Mouse (Mus musculus) heart, adult 2 months (tissue): Measurements from ENCODE around the gene Tubgcp4. TPM values are rescaled to one million over a fixed set of nuclear protein-coding genes. Genes with fewer than 3 reads are reported as not detected.

Experiments
- DNase-seq, 2 experiments: peaks; one replicate each; pipeline ENCODE4 v3.0.0; 2021
- H3K27ac ChIP-seq: fragments of 200-600 bp; 2 replicates; pipeline ENCODE4 v1.8.1; 2022
- H3K27me3 ChIP-seq: fragments of 200-500 bp; 2 replicates; pipeline ENCODE4 v1.6.1; 2012; ENCODE audit warnings: mild to moderate bottlenecking, low read length, inconsistent platforms, mixed read lengths; ENCODE audit not compliant: control insufficient read depth, insufficient read depth
- H3K36me3 ChIP-seq: fragments of 200-500 bp; 2 replicates; pipeline ENCODE4 v1.6.1; 2012; ENCODE audit warnings: low read length, inconsistent platforms; ENCODE audit not compliant: control insufficient read depth, insufficient read depth
- H3K4me1 ChIP-seq: fragments of 200-500 bp; 2 replicates; pipeline ENCODE4 v1.6.1; 2011; ENCODE audit warnings: low read length; ENCODE audit not compliant: control insufficient read depth, insufficient read depth
- H3K4me3 ChIP-seq: fragments of 200-600 bp; 2 replicates; pipeline ENCODE4 v1.8.1; 2022
- H3K79me2 ChIP-seq: fragments of 200-500 bp; replicated peaks from 2 replicates; pipeline ENCODE4 v1.6.1; 2012; ENCODE audit warnings: mild to moderate bottlenecking, inconsistent platforms, low read length, moderate library complexity, mixed read lengths; ENCODE audit not compliant: control insufficient read depth, insufficient read depth
- H3K9ac ChIP-seq: fragments of 200-500 bp; 2 replicates; pipeline ENCODE4 v1.6.1; 2012; ENCODE audit warnings: low read depth, mild to moderate bottlenecking, control low read depth, inconsistent platforms, low read length, mixed read lengths
- CTCF ChIP-seq: fragments of 200-600 bp; IDR thresholded peaks from 2 replicates; pipeline ENCODE4 v1.8.1; 2022; ENCODE audit warnings: antibody characterized with exemption, mild to moderate bottlenecking, moderate library complexity
- EP300 ChIP-seq: fragments of 200-500 bp; IDR thresholded peaks from 2 replicates; pipeline ENCODE4 v1.6.1; 2011; ENCODE audit warnings: low read depth, low read length, control low read depth; ENCODE audit not compliant: insufficient read depth
- POLR2A ChIP-seq: fragments of 200-500 bp; IDR thresholded peaks from 2 replicates; pipeline ENCODE4 v1.6.1; 2011; ENCODE audit warnings: mild to moderate bottlenecking, low read depth, low read length, control low read depth; ENCODE audit not compliant: insufficient read depth
- WGBS: fragments of 180-500 bp; shearing (Covaris S2); methylation state at CpG from one replicate; pipeline ENCODE4 v1.1.7; 2018; 5-methylcytosine and 5-hydroxymethylcytosine counted together
- intact Hi-C: fragments of 180-260 bp; cut with DNase I; formaldehyde crosslinking; loops from one replicate; pipeline ENCODE4 v1.15.1; 2025
- polyA plus RNA-seq: library from polyadenylated mRNA; depleted of rRNA; stranded (reverse); fragments of >200 nt; gene quantifications from 2 replicates; pipeline ENCODE4 v1.2.3, GENCODE M21; 2012; rRNA removed
- total RNA-seq, 2 experiments: library from RNA; stranded (reverse); gene quantifications; 2 replicates each; pipeline ENCODE4 v1.2.3; 2021

The Tubgcp4 gene
- total and polyA plus RNA-seq, 3 experiments = 13.7 to 18.5 (median 14.3) TPM

DNA sequence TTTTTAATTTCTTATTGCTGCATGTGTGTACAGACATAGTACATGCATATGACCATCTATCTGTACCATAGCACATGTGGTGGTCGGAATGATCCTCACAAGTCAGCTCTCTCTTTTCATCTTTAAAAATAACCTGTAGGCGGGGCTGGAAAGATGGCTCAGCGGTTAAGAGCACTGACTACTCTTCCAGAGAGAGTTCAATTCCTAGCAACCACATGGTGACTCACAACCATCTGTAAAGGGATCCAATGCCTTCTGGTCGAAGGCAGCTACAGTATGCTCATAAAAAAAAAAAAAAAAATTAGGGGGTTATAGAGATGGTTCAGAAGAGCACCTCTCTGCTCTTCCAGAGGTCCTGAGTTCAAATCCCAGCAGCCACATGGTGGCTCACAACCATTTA lies 69.0 kb downstream of the Tubgcp4 start:
- Histone ChIP-seq H3K36me3 (peaks cover 5% of the 10 kb centered on the region; the same call in 1 of the 2 replicates), H3K9ac (no peak overlapping the region), H3K27me3 (no peaks in the 10 kb centered on the region), H3K4me3 (no peak overlapping the region), H3K27ac (no peak overlapping the region), H3K4me1 (no peaks in the 10 kb centered on the region), H3K79me2 (no peaks in the 10 kb centered on the region; the same call in 1 of the 2 replicates)
- TF ChIP-seq EP300 = no peak
- no peak for TF ChIP-seq POLR2A
- TF ChIP-seq CTCF = no peak
- WGBS = 76% methylated on average over 4 of the region's 4 CpGs
- intact Hi-C loops = no loop called here
- DNase-seq = no peak

DNA sequence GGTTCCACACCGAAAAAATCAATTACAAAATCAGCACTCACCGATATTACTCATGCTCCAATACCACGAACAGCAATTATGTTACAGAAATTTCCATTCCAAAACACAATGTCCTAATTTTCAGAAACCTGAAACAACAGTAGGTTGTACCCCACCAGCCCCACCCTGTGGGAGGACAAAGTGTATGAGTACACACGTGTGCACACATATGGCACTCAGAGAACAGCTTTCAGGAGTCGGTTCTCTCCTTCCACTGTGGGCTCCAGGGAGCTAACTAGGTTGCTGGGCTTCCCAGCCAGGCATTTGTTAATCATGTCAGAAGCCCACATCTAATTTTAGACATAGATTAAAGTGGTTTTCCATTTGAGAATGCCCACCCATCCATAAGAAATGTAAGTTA lies 73.6 kb downstream of the Tubgcp4 start:
- no peaks in the 10 kb centered on the region for H3K4me1 ChIP-seq
- no peak overlapping the region for H3K9ac ChIP-seq
- H3K36me3 ChIP-seq = peaks cover 5% of the 10 kb centered on the region; the same call in 1 of the 2 replicates
- H3K27ac ChIP-seq = no peak overlapping the region
- H3K79me2 ChIP-seq = no peaks in the 10 kb centered on the region
- no peak overlapping the region for H3K4me3 ChIP-seq
- TF ChIP-seq POLR2A (no peak), EP300 (no peak), CTCF (no peak)
- DNase-seq = no peak
- H3K27me3 ChIP-seq = no peaks in the 10 kb centered on the region
- 88% methylated on average over 5 of the region's 5 CpGs for WGBS
- intact Hi-C loops = no loop called here

Other genes with a start within 250 kb of the Tubgcp4 start
- 10 to 100 TPM; 20.2 to 20.3 TPM for gene Ubr1, start 199.9 kb upstream of the Tubgcp4 start, total RNA-seq
- gene Ubr1, start 199.9 kb upstream of the Tubgcp4 start, polyA plus RNA-seq = 18.1 and 28.8 TPM in 2 replicates
- gene Tmem62, start 193.6 kb upstream of the Tubgcp4 start, total RNA-seq = 1 to 10 TPM; 3.1 to 3.6 TPM
- gene Tmem62, start 193.6 kb upstream of the Tubgcp4 start, polyA plus RNA-seq = 5.1 and 8.2 TPM in 2 replicates
- 10 to 100 TPM; 27.8 to 44.4 TPM for gene Ccndbp1, start 162.3 kb upstream of the Tubgcp4 start, total RNA-seq
- 29.7 and 37.6 TPM in 2 replicates for gene Ccndbp1, start 162.3 kb upstream of the Tubgcp4 start, polyA plus RNA-seq
- under 1 TPM in 1 of 2 experiments, not detected in 1; 0.09 TPM for gene Epb42, start 133.6 kb upstream of the Tubgcp4 start, total RNA-seq
- gene Epb42, start 133.6 kb upstream of the Tubgcp4 start, polyA plus RNA-seq = 0.12 and 0.41 TPM in 2 replicates
- not detected for gene Tgm5, start 84.8 kb upstream of the Tubgcp4 start, total RNA-seq
- 0.04 TPM in 1 of 2 replicates, not detected in the other for gene Tgm5, start 84.8 kb upstream of the Tubgcp4 start, polyA plus RNA-seq
- gene Tgm7, start 60.9 kb upstream of the Tubgcp4 start, total RNA-seq = not detected
- gene Tgm7, start 60.9 kb upstream of the Tubgcp4 start, polyA plus RNA-seq = 0.04 TPM in 1 of 2 replicates, not detected in the other
- gene Adal, start 30.2 kb upstream of the Tubgcp4 start, total RNA-seq = 1 to 10 TPM; 8.6 to 9.1 TPM
- gene Adal, start 30.2 kb upstream of the Tubgcp4 start, polyA plus RNA-seq = 4.6 and 11.1 TPM in 2 replicates
- gene Lcmt2, start 30.0 kb upstream of the Tubgcp4 start, total RNA-seq = 10 to 100 TPM; 10.8 to 11.5 TPM
- 6.2 and 9.9 TPM in 2 replicates for gene Lcmt2, start 30.0 kb upstream of the Tubgcp4 start, polyA plus RNA-seq
- gene Zscan29, start 471 bp downstream of the Tubgcp4 start, total RNA-seq = 1 to 10 TPM; 5.2 to 6.4 TPM
- gene Zscan29, start 471 bp downstream of the Tubgcp4 start, polyA plus RNA-seq = 2.0 and 2.3 TPM in 2 replicates
- gene Trp53bp1, start 100.8 kb downstream of the Tubgcp4 start, total RNA-seq = 10 to 100 TPM; 28.3 to 29.4 TPM
- gene Trp53bp1, start 100.8 kb downstream of the Tubgcp4 start, polyA plus RNA-seq = 13.0 and 25.6 TPM in 2 replicates
- gene Map1a, start 118.9 kb downstream of the Tubgcp4 start, total RNA-seq = 1 to 10 TPM; 4.4 to 5.8 TPM
- 3.1 and 4.3 TPM in 2 replicates for gene Map1a, start 118.9 kb downstream of the Tubgcp4 start, polyA plus RNA-seq
- gene Ppip5k1, start 184.7 kb downstream of the Tubgcp4 start, total RNA-seq = 10 to 100 TPM; 85.1 to 93.6 TPM
- gene Ppip5k1, start 184.7 kb downstream of the Tubgcp4 start, polyA plus RNA-seq = 44.3 and 65.0 TPM in 2 replicates
- 1 to 10 TPM; 1.0 to 2.1 TPM for gene Ckmt1, start 187.1 kb downstream of the Tubgcp4 start, total RNA-seq
- 4.7 and 5.3 TPM in 2 replicates for gene Ckmt1, start 187.1 kb downstream of the Tubgcp4 start, polyA plus RNA-seq
- not detected for gene Strc, start 216.5 kb downstream of the Tubgcp4 start, total RNA-seq
- gene Strc, start 216.5 kb downstream of the Tubgcp4 start, polyA plus RNA-seq = 0.09 and 0.10 TPM in 2 replicates
- 100 to 1,000 TPM; 145 to 148 TPM for gene Pdia3, start 243.1 kb downstream of the Tubgcp4 start, total RNA-seq
- 76.0 and 96.6 TPM in 2 replicates for gene Pdia3, start 243.1 kb downstream of the Tubgcp4 start, polyA plus RNA-seq
- 1 to 10 TPM; 3.8 to 4.2 TPM for gene Catsper2, start 243.1 kb downstream of the Tubgcp4 start, total RNA-seq
- gene Catsper2, start 243.1 kb downstream of the Tubgcp4 start, polyA plus RNA-seq = 3.4 and 4.3 TPM in 2 replicates